Mouse (Mus musculus): ENCODE results near the gene Dnajc10. TPM values are rescaled to one million over a fixed set of nuclear protein-coding genes. Genes with fewer than 3 reads are reported as not detected.
A peak's percentile ranks its signal among the peaks of the same experiment; 100 is the strongest.

Dnajc10 gene
- total RNA-seq, 2 experiments from 2014 or later = 66.2 to 70.1 TPM

- intact Hi-C loops (cut with DNase I) = no loop called here
- H3K4me3 ChIP-seq = no peak overlapping the region
- no peak for TF ChIP-seq CTCF (IDR thresholded peaks at IDR 0.05)
- no peak for DNase-seq (ENCODE audit: extremely low spot score in 1 of 2, low spot score in 2 of 2)
- no peak overlapping the region for H3K27ac ChIP-seq
Measured at GRCm38 (mm10) chr2:80303957-80304356, 11.3 kb upstream of the Dnajc10 start.

- no peak for DNase-seq (ENCODE audit: extremely low spot score in 1 of 2, low spot score in 2 of 2)
- H3K27ac ChIP-seq = no peak overlapping the region
- TF ChIP-seq CTCF (IDR thresholded peaks at IDR 0.05) = no peak
- intact Hi-C loops (cut with DNase I) = no loop called here
- no peak overlapping the region for H3K4me3 ChIP-seq
Measured at GRCm38 (mm10) chr2:80307701-80308100, 7.6 kb upstream of the Dnajc10 start.

DNA sequence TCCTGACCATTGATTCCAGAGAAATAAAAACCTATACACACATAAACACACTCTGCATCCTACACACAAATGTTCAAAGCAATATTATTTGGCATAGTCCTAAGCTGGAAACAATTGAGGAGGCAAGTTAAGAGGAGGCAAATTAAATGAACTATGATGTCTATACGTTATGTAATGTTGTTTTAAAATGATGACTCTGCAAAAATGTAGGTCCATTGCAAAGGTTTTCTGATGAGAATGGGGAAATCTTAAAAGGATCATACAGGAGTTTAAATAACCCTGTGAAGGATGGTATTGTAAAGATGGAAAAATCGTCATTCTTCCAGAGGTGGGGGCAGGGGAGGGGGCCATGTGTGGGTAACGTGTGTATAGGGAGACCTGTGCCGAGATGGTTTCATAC, 5.5 kb upstream of the Dnajc10 start:
- no peak overlapping the region for H3K4me3 ChIP-seq
- no peak for TF ChIP-seq CTCF (IDR thresholded peaks at IDR 0.05)
- no peak for DNase-seq (ENCODE audit: extremely low spot score in 1 of 2, low spot score in 2 of 2)
- no peak overlapping the region for H3K27ac ChIP-seq
- intact Hi-C loops (cut with DNase I) = no loop called here

DNA sequence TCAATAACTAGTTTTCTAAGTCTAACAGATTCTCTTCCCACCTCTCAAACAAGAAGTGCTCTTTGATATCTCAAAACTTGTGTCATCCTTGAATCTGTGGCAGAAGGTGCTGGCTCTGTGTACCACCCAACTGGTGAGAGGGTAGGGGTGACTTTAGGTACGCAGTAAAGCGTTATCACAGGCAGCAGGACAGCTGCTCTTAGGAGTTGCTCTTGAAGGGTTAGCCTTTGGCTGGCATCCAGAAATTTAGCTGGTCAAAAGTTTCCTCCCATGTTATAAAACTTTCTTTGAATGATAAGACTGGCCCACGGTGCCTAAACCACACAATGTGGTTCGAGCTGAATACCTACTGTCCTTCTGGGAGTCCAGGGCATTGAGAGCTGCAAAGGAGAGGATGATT, 4.5 kb upstream of the Dnajc10 start:
- no peak overlapping the region for H3K4me3 ChIP-seq
- intact Hi-C loops (cut with DNase I) = no loop called here
- no peak for TF ChIP-seq CTCF (IDR thresholded peaks at IDR 0.05)
- H3K27ac ChIP-seq = no peak overlapping the region
- no peak for DNase-seq (ENCODE audit: extremely low spot score in 1 of 2, low spot score in 2 of 2)

GRCm38 (mm10) chr2:80311350-80311749, 3.9 kb upstream of the Dnajc10 start:
- Histone ChIP-seq H3K27ac (no peak overlapping the region), H3K4me3 (no peak overlapping the region)
- no peak for DNase-seq (ENCODE audit: extremely low spot score in 1 of 2, low spot score in 2 of 2)
- no peak for TF ChIP-seq CTCF (IDR thresholded peaks at IDR 0.05)
- intact Hi-C loops (cut with DNase I) = no loop called here

GRCm38 (mm10) chr2:80314201-80314600, 1.1 kb upstream of the Dnajc10 start:
- intact Hi-C loops (cut with DNase I) = no loop called here
- TF ChIP-seq CTCF (IDR thresholded peaks at IDR 0.05) = no peak
- no peak for DNase-seq (ENCODE audit: extremely low spot score in 1 of 2, low spot score in 2 of 2)
- no peak overlapping the region for H3K27ac ChIP-seq
- no peak overlapping the region for H3K4me3 ChIP-seq

GRCm38 (mm10) chr2:80314854-80315241, 418 bp upstream of the Dnajc10 start:
- Histone ChIP-seq H3K27ac (peak overlapping the region; percentile 98), H3K4me3 (peak overlapping the region; percentile 86)
- intact Hi-C loops (cut with DNase I) = no loop called here
- DNase-seq (ENCODE audit: extremely low spot score in 1 of 2, low spot score in 2 of 2) = no peak
- TF ChIP-seq CTCF (IDR thresholded peaks at IDR 0.05) = no peak

- intact Hi-C loops (cut with DNase I) = no loop called here
- no peak for TF ChIP-seq CTCF (IDR thresholded peaks at IDR 0.05)
- Histone ChIP-seq H3K4me3 (no peak overlapping the region), H3K27ac (no peak overlapping the region)
- no peak for DNase-seq (ENCODE audit: extremely low spot score in 1 of 2, low spot score in 2 of 2)
Measured at GRCm38 (mm10) chr2:80322878-80323277, 7.6 kb downstream of the Dnajc10 start.

DNA sequence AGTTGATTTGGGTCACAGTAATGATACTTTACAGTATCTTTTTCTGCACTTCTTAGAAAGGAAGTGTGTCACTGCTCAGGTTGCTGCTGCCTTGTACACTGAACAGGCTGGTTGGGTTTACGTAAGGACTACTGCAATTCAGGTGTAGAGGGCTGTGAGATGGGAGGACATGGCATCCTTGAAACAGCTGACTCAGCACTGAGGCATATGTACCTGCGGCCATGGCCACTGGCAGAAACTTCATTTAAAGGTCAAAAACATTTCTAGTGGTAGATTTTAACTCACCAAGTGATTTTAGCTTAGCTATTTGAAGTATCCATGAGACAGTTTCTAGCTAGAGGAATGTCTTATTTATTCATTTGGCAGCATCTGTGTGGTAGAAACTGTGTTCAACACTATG, 10.5 kb downstream of the Dnajc10 start:
- Histone ChIP-seq H3K27ac (no peak overlapping the region), H3K4me3 (no peak overlapping the region)
- no peak for DNase-seq (ENCODE audit: extremely low spot score in 1 of 2, low spot score in 2 of 2)
- intact Hi-C loops (cut with DNase I) = no loop called here
- TF ChIP-seq CTCF (IDR thresholded peaks at IDR 0.05) = no peak

GRCm38 (mm10) chr2:80327272-80327671, 12.0 kb downstream of the Dnajc10 start:
- no peak for DNase-seq (ENCODE audit: extremely low spot score in 1 of 2, low spot score in 2 of 2)
- intact Hi-C loops (cut with DNase I) = no loop called here
- H3K4me3 ChIP-seq = no peak overlapping the region

GRCm38 (mm10) chr2:80328961-80329653, 13.8 kb downstream of the Dnajc10 start:
- H3K27ac ChIP-seq = no peak overlapping the region
- no peak overlapping the region for H3K4me3 ChIP-seq
- no peak for TF ChIP-seq CTCF (IDR thresholded peaks at IDR 0.05)
- intact Hi-C loops (cut with DNase I) = no loop called here
- DNase-seq (ENCODE audit: extremely low spot score in 1 of 2, low spot score in 2 of 2) = no peak

More at GRCm38 (mm10) chr2:80327272-80327671, 12.0 kb downstream of the Dnajc10 start:
- TF ChIP-seq CTCF (IDR thresholded peaks at IDR 0.05) = no peak
- no peak overlapping the region for H3K27ac ChIP-seq

- no peak overlapping the region for H3K27ac ChIP-seq
- TF ChIP-seq CTCF (IDR thresholded peaks at IDR 0.05) = no peak
- H3K4me3 ChIP-seq = no peak overlapping the region
- DNase-seq (ENCODE audit: extremely low spot score in 1 of 2, low spot score in 2 of 2) = no peak
- intact Hi-C loops (cut with DNase I) = loop anchor here (10.0 kb wide), 1 partner anchor 314 kb away; no protein-coding TSS in a partner anchor
Measured at GRCm38 (mm10) chr2:80340537-80340936, 25.3 kb downstream of the Dnajc10 start.

GRCm38 (mm10) chr2:80354531-80354930, 39.3 kb downstream of the Dnajc10 start:
- intact Hi-C loops (cut with DNase I) = loop anchor here (2.0 kb wide), 1 partner anchor 150 kb away; no protein-coding TSS in a partner anchor
- DNase-seq (ENCODE audit: extremely low spot score in 1 of 2, low spot score in 2 of 2) = no peak
- Histone ChIP-seq H3K27ac (no peak overlapping the region), H3K4me3 (no peak overlapping the region)
- TF ChIP-seq CTCF (IDR thresholded peaks at IDR 0.05) = no peak

All from left cerebral cortex, adult 2 months (tissue).